Mouse (Mus musculus): Measurements from ENCODE around the gene Fmo5. TPM values are rescaled to one million over a fixed set of nuclear protein-coding genes. Genes with fewer than 3 reads are reported as not detected.

The Fmo5 gene
- polyA plus RNA-seq, 1 experiment from 2014 or later = 0.73 TPM

- no peak overlapping the region for H3K27ac ChIP-seq
- WGBS = 85% methylated on average over 14 of the region's 14 CpGs
- H3K36me3 ChIP-seq = peaks cover 61% of the 10 kb centered on the region
- DNase-seq (ENCODE audit: low spot score) = no peak
- H3K4me1 ChIP-seq = no peaks in the 10 kb centered on the region
- H3K4me3 ChIP-seq = no peak overlapping the region
- no peaks in the 10 kb centered on the region for H3K9me3 ChIP-seq (replicated peaks)
- no peaks in the 10 kb centered on the region for H3K27me3 ChIP-seq (ENCODE audit: low read depth, poor library complexity, severe bottlenecking)
Measured at GRCm38 (mm10) chr3:97667093-97667675, 38.6 kb downstream of the Fmo5 start.

GRCm38 (mm10) chr3:97674644-97675110 is 46.1 kb downstream of the Fmo5 start, which contains the start of gene Gm17651:
TSS of gene Gm17651 (minus strand) at chr3:97674694.
- Histone ChIP-seq H3K36me3 (peaks cover 14% of the 10 kb centered on the region), H3K4me3 (no peak within 1 kb of the TSS), H3K27me3 (ENCODE audit: low read depth, poor library complexity, severe bottlenecking) (no peaks in the 10 kb centered on the region), H3K9me3 (replicated peaks) (no peaks in the 10 kb centered on the region), H3K27ac (no peak within 1 kb of the TSS), H3K4me1 (no peaks in the 10 kb centered on the region)
- WGBS = 93% methylated on average over 7 of the region's 7 CpGs
- DNase-seq (ENCODE audit: low spot score) = no peak

DNA sequence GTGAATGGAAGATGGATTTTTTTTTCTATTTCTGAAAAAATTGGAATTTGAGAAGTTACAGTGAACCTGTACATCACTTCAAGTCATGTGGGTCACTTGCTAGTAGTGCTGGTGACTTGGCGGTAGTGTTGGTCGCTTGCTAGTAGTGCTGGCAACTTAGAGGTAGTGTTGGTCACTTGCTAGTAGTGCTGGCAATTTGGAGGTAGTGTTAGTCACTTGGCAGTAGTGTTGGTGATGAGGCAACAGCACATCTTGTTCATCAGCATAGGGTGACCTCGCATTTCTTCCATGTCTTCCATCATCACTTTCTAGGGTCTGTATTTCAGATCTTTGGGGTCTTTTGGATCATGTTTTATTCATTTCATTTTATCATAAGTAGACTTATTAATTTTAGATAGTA is 47.5 kb downstream of the Fmo5 start:
- Histone ChIP-seq H3K27me3 (ENCODE audit: low read depth, poor library complexity, severe bottlenecking) (peaks cover 11% of the 10 kb centered on the region), H3K36me3 (peaks cover 2% of the 10 kb centered on the region), H3K4me3 (no peak overlapping the region), H3K27ac (no peak overlapping the region), H3K9me3 (replicated peaks) (no peaks in the 10 kb centered on the region), H3K4me1 (peaks cover 6% of the 10 kb centered on the region)
- DNase-seq (ENCODE audit: low spot score) = no peak
- 91% methylated on average over 3 of the region's 3 CpGs for WGBS

- 95% methylated on average over 3 of the region's 3 CpGs for WGBS
- no peaks in the 10 kb centered on the region for H3K36me3 ChIP-seq
- no peak for DNase-seq (ENCODE audit: low spot score)
- no peak overlapping the region for H3K4me3 ChIP-seq
- no peaks in the 10 kb centered on the region for H3K9me3 ChIP-seq (replicated peaks)
- peaks cover 19% of the 10 kb centered on the region for H3K4me1 ChIP-seq
- peaks cover 31% of the 10 kb centered on the region for H3K27me3 ChIP-seq (ENCODE audit: low read depth, poor library complexity, severe bottlenecking)
- no peak overlapping the region for H3K27ac ChIP-seq
Measured at GRCm38 (mm10) chr3:97678416-97678815, 49.8 kb downstream of the Fmo5 start.

GRCm38 (mm10) chr3:97680631-97681320 is 52.2 kb downstream of the Fmo5 start:
- Histone ChIP-seq H3K4me3 (peak overlapping the region; percentile 49), H3K36me3 (no peaks in the 10 kb centered on the region), H3K9me3 (replicated peaks) (no peaks in the 10 kb centered on the region), H3K27me3 (ENCODE audit: low read depth, poor library complexity, severe bottlenecking) (peaks cover 54% of the 10 kb centered on the region), H3K27ac (peak overlapping the region; percentile 44; the same call in 1 of the 2 replicates), H3K4me1 (peaks cover 28% of the 10 kb centered on the region)
- peak; percentile 84 for DNase-seq (ENCODE audit: low spot score)
- 2% methylated on average over 28 of the region's 28 CpGs for WGBS

GRCm38 (mm10) chr3:97681321-97682158 is 52.9 kb downstream of the Fmo5 start:
- Histone ChIP-seq H3K27ac (peak overlapping the region; percentile 44; the same call in 1 of the 2 replicates), H3K36me3 (no peaks in the 10 kb centered on the region), H3K9me3 (replicated peaks) (no peaks in the 10 kb centered on the region), H3K4me3 (peak overlapping the region; percentile 49), H3K4me1 (peaks cover 28% of the 10 kb centered on the region), H3K27me3 (ENCODE audit: low read depth, poor library complexity, severe bottlenecking) (peaks cover 59% of the 10 kb centered on the region)
- WGBS = under 1% methylated on average over 33 of the region's 33 CpGs
- peak; percentile 83 for DNase-seq (ENCODE audit: low spot score)

DNA sequence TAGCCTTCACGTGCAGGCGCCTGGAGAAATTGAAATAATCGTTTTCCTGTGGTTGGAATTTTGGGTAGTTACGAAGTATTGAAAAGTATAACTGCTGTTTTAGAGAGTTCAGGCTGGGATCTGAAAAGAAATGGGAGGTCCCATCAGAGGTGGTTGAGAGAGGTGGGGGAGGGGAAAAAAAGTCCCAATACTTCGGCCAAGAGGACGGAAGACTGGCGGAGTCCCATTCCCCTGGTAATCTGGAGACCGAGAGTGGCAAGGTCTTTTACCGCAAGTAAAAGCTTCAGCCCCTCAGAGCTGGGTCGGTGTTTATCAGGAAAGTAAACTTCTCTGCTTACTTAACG is 53.5 kb downstream of the Fmo5 start:
- H3K27ac ChIP-seq = peak overlapping the region; percentile 8; the same call in 1 of the 2 replicates
- H3K4me1 ChIP-seq = peaks cover 28% of the 10 kb centered on the region
- H3K9me3 ChIP-seq (replicated peaks) = no peaks in the 10 kb centered on the region
- peak overlapping the region; percentile 49 for H3K4me3 ChIP-seq
- peaks cover 63% of the 10 kb centered on the region for H3K27me3 ChIP-seq (ENCODE audit: low read depth, poor library complexity, severe bottlenecking)
- WGBS = 1% methylated on average over 11 of the region's 11 CpGs
- no peaks in the 10 kb centered on the region for H3K36me3 ChIP-seq
- peak; percentile 40 for DNase-seq (ENCODE audit: low spot score)

DNA sequence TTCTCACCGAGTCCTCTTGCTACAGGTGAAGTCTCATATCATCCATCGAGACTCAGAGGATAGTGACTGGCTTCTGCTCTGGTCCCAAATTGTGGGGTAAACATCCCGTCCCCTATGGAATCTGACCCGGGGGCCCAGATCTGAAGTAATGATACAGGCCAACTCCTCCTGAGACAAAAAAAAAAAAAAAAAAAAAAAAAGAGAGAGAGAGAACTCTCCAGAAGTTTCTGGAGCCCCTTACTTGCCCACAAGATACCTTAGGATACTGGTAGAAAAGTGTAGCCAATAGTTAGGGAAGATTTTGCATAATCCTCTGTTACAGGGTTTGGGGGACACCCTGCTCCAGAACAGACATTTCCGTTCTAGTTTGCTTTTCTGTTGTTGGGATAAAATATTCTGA is 54.0 kb downstream of the Fmo5 start:
- no peaks in the 10 kb centered on the region for H3K9me3 ChIP-seq (replicated peaks)
- no peaks in the 10 kb centered on the region for H3K36me3 ChIP-seq
- peaks cover 63% of the 10 kb centered on the region for H3K27me3 ChIP-seq (ENCODE audit: low read depth, poor library complexity, severe bottlenecking)
- peaks cover 28% of the 10 kb centered on the region for H3K4me1 ChIP-seq
- DNase-seq (ENCODE audit: low spot score) = no peak
- WGBS = 21% methylated on average over 5 of the region's 5 CpGs
- H3K27ac ChIP-seq = no peak overlapping the region
- peak overlapping the region; percentile 49 for H3K4me3 ChIP-seq

GRCm38 (mm10) chr3:97683560-97684195 is 55.1 kb downstream of the Fmo5 start:
- 7% methylated on average over 16 of the region's 16 CpGs for WGBS
- peaks cover 28% of the 10 kb centered on the region for H3K4me1 ChIP-seq
- H3K27me3 ChIP-seq (ENCODE audit: low read depth, poor library complexity, severe bottlenecking) = peaks cover 63% of the 10 kb centered on the region
- no peaks in the 10 kb centered on the region for H3K9me3 ChIP-seq (replicated peaks)
- H3K36me3 ChIP-seq = no peaks in the 10 kb centered on the region
- DNase-seq (ENCODE audit: low spot score) = peak; percentile 40
- no peak overlapping the region for H3K27ac ChIP-seq
- H3K4me3 ChIP-seq = peak overlapping the region; percentile 25; the same call in 1 of the 2 replicates

- WGBS = 87% methylated on average over 4 of the region's 4 CpGs
- DNase-seq (ENCODE audit: low spot score) = no peak
- no peaks in the 10 kb centered on the region for H3K36me3 ChIP-seq
- H3K27ac ChIP-seq = no peak overlapping the region
- H3K9me3 ChIP-seq (replicated peaks) = no peaks in the 10 kb centered on the region
- no peak overlapping the region for H3K4me3 ChIP-seq
- H3K27me3 ChIP-seq (ENCODE audit: low read depth, poor library complexity, severe bottlenecking) = peaks cover 48% of the 10 kb centered on the region
- H3K4me1 ChIP-seq = peaks cover 29% of the 10 kb centered on the region
Measured at GRCm38 (mm10) chr3:97686372-97687117, 57.9 kb downstream of the Fmo5 start.

DNA sequence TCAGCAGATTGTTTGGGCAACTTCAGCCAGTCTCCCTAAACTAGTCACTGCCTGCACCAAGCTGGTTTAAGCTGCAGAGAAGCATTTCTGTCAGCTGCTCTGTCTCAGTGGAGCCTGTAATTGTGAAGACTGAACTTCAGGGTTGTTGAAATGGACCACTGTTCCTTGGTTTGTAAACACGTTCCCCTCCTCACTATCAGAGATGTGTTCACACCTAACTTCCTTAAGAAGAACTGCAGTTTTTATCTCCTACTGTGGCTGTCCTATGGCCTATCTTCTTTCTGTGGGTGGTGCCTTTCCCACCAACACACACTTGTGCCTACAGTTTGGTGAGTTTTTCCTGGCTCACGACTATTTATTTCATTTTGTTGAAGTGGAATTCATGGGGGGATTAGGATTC is 60.7 kb downstream of the Fmo5 start:
- 72% methylated on average over 2 of the region's 2 CpGs for WGBS

DNA sequence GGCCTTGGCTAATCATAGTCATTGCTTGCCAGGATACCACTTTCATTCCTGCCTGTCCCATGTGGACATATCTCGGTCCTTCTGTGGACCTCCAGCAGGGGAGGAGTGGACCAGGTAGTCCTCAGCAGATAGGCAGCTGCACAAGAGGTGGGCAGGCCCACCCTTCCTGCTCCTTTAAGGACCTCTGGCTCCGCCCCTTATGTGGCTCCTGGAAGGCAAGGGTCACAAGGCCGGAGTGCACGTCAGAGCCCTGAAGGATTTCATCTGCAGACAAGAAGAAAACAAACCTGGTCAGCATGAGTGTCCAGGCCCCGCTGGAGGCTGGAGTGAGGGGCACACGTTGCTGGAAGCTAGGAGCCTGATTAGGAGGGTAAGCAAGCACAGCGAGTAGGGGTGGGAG is 62.0 kb downstream of the Fmo5 start:
- 49% methylated on average over 7 of the region's 7 CpGs for WGBS
- H3K9me3 ChIP-seq (replicated peaks) = no peaks in the 10 kb centered on the region
- no peak overlapping the region for H3K27ac ChIP-seq
- peaks cover 12% of the 10 kb centered on the region for H3K4me1 ChIP-seq
- no peak overlapping the region for H3K4me3 ChIP-seq
- H3K36me3 ChIP-seq = no peaks in the 10 kb centered on the region
- 0 out of 2 replicates have a peak, but pooled peaks cover 11% of the 10 kb centered on the region for H3K27me3 ChIP-seq (ENCODE audit: low read depth, poor library complexity, severe bottlenecking)
- DNase-seq (ENCODE audit: low spot score) = no peak

More for the DNA sequence above, 60.7 kb downstream of the Fmo5 start:
- Histone ChIP-seq H3K27me3 (ENCODE audit: low read depth, poor library complexity, severe bottlenecking) (peaks cover 23% of the 10 kb centered on the region), H3K4me1 (peaks cover 13% of the 10 kb centered on the region), H3K9me3 (replicated peaks) (no peaks in the 10 kb centered on the region), H3K4me3 (no peak overlapping the region), H3K36me3 (no peaks in the 10 kb centered on the region), H3K27ac (no peak overlapping the region)
- no peak for DNase-seq (ENCODE audit: low spot score)

Data from limb, embryonic 10.5 days (tissue).